Mouse (Mus musculus): Measurements from ENCODE around the gene Baiap2.

Gene Baiap2

GRCm38 (mm10) chr11:120011761-120012560, 69.4 kb downstream of the Baiap2 start:
- no peak for DNase-seq (ENCODE audit: low spot score in 2 of 2)

- DNase-seq (ENCODE audit: low spot score in 2 of 2): no peak
Observed at GRCm38 (mm10) chr11:120012702-120013101, 70.1 kb downstream of the Baiap2 start.

- peak; percentile 19 to 54 for DNase-seq (ENCODE audit: low spot score in 2 of 2)
Observed at GRCm38 (mm10) chr11:120013174-120013711, 70.7 kb downstream of the Baiap2 start.

GRCm38 (mm10) chr11:120014758-120015157, 72.2 kb downstream of the Baiap2 start:
- no peak for DNase-seq (ENCODE audit: low spot score in 2 of 2)

- no peak for DNase-seq (ENCODE audit: low spot score in 2 of 2)
Observed at GRCm38 (mm10) chr11:120017011-120017410, 74.4 kb downstream of the Baiap2 start.

GRCm38 (mm10) chr11:120019542-120020440, 77.2 kb downstream of the Baiap2 start:
- DNase-seq (ENCODE audit: low spot score in 2 of 2): no peak

- DNase-seq (ENCODE audit: low spot score in 2 of 2): no peak
Observed at GRCm38 (mm10) chr11:120021367-120021766, 78.8 kb downstream of the Baiap2 start.

- DNase-seq (ENCODE audit: low spot score in 2 of 2): no peak
Observed at GRCm38 (mm10) chr11:120022216-120022615, 79.7 kb downstream of the Baiap2 start.

- no peak for DNase-seq (ENCODE audit: low spot score in 2 of 2)
Observed at GRCm38 (mm10) chr11:120022841-120023240, 80.3 kb downstream of the Baiap2 start.

- no peak for DNase-seq (ENCODE audit: low spot score in 2 of 2)
Observed at GRCm38 (mm10) chr11:120026941-120027340, 84.4 kb downstream of the Baiap2 start.

- no peak for DNase-seq (ENCODE audit: low spot score in 2 of 2)
Observed at GRCm38 (mm10) chr11:120028319-120029092, 85.9 kb downstream of the Baiap2 start.

GRCm38 (mm10) chr11:120029431-120030144, 87.0 kb downstream of the Baiap2 start:
- no peak for DNase-seq (ENCODE audit: low spot score in 2 of 2)

- DNase-seq (ENCODE audit: low spot score in 2 of 2): peak in 1 of 2 experiments; percentile 19
Observed at GRCm38 (mm10) chr11:120030145-120030901, 87.8 kb downstream of the Baiap2 start.

GRCm38 (mm10) chr11:120032052-120032451, 89.5 kb downstream of the Baiap2 start:
- no peak for DNase-seq (ENCODE audit: low spot score in 2 of 2)

GRCm38 (mm10) chr11:120033473-120033872, 90.9 kb downstream of the Baiap2 start:
- no peak for DNase-seq (ENCODE audit: low spot score in 2 of 2)

GRCm38 (mm10) chr11:120034306-120034705, 91.7 kb downstream of the Baiap2 start:
- no peak for DNase-seq (ENCODE audit: low spot score in 2 of 2)

GRCm38 (mm10) chr11:120034762-120035161, 92.2 kb downstream of the Baiap2 start:
- DNase-seq (ENCODE audit: low spot score in 2 of 2): no peak

- no peak for DNase-seq (ENCODE audit: low spot score in 2 of 2)
Observed at GRCm38 (mm10) chr11:120039581-120039980, 97.0 kb downstream of the Baiap2 start.

- no peak for DNase-seq (ENCODE audit: low spot score in 2 of 2)
Observed at GRCm38 (mm10) chr11:120040440-120040839, 97.9 kb downstream of the Baiap2 start.
